Mouse (Mus musculus): Measurements from ENCODE around the gene Ell. TPM values are rescaled to one million over a fixed set of nuclear protein-coding genes. Genes with fewer than 3 reads are reported as not detected.

Ell gene
- total RNA-seq, 1 experiment from 2014 or later, result 40.6 TPM

DNA sequence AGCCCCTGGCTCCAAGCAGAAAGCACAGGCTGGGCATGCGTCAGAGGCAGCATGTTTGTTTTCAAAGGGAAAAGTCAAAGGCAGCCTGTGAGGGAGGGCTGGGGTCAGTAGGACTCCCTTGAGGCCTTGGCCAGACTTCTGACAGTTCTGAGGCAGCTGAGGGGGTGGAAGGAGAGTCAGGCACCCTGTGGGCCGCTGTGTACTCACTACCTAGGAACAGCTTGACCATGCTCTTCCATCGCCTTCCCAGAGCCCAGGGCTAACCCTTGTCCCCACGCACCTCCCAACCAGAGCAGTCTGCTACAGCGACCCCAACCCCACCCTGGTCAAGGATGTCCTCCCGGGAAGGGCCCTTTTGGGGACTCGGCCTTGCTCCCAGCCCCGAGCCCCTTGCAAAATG is 53.9 kb downstream of the Ell start:
- ATAC-seq (ENCODE audit: extremely low read depth, insufficient number of reproducible peaks, low FRiP score, poor library complexity, severe bottlenecking), result no peak

- ATAC-seq (ENCODE audit: extremely low read depth, insufficient number of reproducible peaks, low FRiP score, poor library complexity, severe bottlenecking), result peak; percentile 84
Observed at GRCm38 (mm10) chr8:70593961-70594609, 54.8 kb downstream of the Ell start, which contains the start of gene Isyna1. Gene Isyna1, plus strand, starts transcription at chr8:70594373.

DNA sequence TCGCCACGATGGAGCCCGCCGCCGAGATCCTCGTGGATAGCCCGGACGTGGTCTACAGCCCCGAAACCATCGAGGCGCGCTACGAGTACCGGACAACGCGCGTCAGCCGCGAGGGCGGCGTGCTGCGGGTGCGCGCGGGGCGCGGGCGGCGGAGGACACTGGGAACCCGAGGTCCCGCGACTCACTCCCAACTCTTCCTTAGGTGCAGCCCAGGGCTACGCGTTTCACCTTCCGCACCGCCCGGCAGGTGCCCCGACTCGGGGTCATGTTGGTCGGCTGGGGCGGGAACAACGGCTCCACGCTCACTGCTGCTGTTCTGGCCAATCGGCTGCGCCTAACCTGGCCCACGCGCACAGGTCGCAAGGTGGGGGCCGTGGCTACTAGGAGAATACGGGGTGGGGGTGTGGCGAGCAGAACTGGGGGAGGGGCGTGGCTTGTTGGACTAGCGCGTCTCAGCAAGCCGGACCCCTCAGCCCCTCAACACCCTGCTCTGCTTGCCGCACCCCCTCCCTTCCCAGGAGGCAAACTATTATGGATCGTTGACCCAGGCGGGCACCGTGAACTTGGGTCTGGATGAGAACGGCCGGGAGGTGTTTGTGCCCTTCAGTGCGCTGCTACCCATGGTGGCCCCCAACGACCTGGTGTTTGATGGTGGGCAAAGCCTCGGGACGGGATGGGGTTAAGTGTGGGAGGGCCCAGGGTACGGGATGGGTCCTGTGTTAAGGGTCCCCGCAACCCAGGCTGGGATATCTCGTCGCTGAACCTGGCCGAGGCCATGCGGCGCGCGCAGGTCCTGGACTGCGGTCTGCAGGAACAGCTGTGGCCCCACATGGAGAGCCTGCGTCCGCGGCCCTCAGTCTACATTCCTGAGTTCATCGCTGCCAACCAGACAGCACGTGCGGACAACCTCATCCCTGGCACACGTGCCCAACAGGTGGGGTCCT is 55.6 kb downstream of the Ell start:
- ATAC-seq (ENCODE audit: extremely low read depth, insufficient number of reproducible peaks, low FRiP score, poor library complexity, severe bottlenecking), result peak; percentile 17; the same call in 1 of the 2 replicates

DNA sequence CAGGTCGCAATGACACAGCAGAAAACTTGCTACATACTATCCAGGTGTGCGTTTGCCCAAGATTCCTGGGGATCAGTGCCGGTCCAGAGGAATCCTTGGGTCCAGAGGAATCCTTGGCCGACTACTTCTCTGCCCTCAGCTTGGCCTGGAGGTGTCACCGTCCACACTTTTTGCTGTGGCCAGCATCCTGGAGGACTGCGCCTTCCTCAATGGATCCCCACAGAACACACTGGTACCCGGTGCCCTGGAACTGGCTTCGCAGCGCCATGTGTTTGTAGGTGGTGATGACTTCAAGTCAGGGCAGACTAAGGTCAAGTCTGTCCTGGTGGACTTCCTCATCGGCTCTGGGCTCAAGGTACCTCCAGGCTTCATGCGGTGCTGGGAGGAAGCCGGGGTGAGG is 56.6 kb downstream of the Ell start:
- no peak for ATAC-seq (ENCODE audit: extremely low read depth, insufficient number of reproducible peaks, low FRiP score, poor library complexity, severe bottlenecking)

GRCm38 (mm10) chr8:70596216-70596615 is 57.0 kb downstream of the Ell start:
- ATAC-seq (ENCODE audit: extremely low read depth, insufficient number of reproducible peaks, low FRiP score, poor library complexity, severe bottlenecking), result no peak

- no peak for ATAC-seq (ENCODE audit: extremely low read depth, insufficient number of reproducible peaks, low FRiP score, poor library complexity, severe bottlenecking)
Observed at GRCm38 (mm10) chr8:70596775-70597416, 57.6 kb downstream of the Ell start.

GRCm38 (mm10) chr8:70597417-70598272 is 58.4 kb downstream of the Ell start:
- ATAC-seq (ENCODE audit: extremely low read depth, insufficient number of reproducible peaks, low FRiP score, poor library complexity, severe bottlenecking), result no peak

GRCm38 (mm10) chr8:70598283-70598682 is 59.0 kb downstream of the Ell start:
- ATAC-seq (ENCODE audit: extremely low read depth, insufficient number of reproducible peaks, low FRiP score, poor library complexity, severe bottlenecking), result no peak

DNA sequence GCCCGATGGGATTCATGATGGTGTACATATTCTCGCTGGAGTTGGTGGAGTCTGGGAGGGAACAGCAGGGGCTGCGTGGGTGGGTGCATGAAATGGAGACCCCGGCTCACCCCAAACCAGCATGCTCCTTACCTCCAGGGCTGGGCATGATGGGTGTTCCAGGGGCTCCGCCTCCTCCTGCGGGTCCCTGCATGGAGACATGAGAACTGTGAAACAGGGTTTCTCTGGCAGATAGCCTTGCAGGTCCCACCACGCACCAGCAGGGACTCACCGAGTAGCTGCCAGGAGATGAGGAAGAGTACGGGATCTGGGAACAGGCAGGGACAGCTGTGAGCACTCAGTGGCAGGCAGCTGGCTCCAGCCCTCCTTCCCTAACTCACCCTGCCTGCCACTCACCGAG is 59.5 kb downstream of the Ell start:
- no peak for ATAC-seq (ENCODE audit: extremely low read depth, insufficient number of reproducible peaks, low FRiP score, poor library complexity, severe bottlenecking)

- ATAC-seq (ENCODE audit: extremely low read depth, insufficient number of reproducible peaks, low FRiP score, poor library complexity, severe bottlenecking), result no peak
Observed at GRCm38 (mm10) chr8:70599507-70600290, 60.4 kb downstream of the Ell start.

GRCm38 (mm10) chr8:70600473-70601270 is 61.4 kb downstream of the Ell start:
- no peak for ATAC-seq (ENCODE audit: extremely low read depth, insufficient number of reproducible peaks, low FRiP score, poor library complexity, severe bottlenecking)

GRCm38 (mm10) chr8:70601271-70601649 is 62.0 kb downstream of the Ell start:
- peak; percentile 63 for ATAC-seq (ENCODE audit: extremely low read depth, insufficient number of reproducible peaks, low FRiP score, poor library complexity, severe bottlenecking)

DNA sequence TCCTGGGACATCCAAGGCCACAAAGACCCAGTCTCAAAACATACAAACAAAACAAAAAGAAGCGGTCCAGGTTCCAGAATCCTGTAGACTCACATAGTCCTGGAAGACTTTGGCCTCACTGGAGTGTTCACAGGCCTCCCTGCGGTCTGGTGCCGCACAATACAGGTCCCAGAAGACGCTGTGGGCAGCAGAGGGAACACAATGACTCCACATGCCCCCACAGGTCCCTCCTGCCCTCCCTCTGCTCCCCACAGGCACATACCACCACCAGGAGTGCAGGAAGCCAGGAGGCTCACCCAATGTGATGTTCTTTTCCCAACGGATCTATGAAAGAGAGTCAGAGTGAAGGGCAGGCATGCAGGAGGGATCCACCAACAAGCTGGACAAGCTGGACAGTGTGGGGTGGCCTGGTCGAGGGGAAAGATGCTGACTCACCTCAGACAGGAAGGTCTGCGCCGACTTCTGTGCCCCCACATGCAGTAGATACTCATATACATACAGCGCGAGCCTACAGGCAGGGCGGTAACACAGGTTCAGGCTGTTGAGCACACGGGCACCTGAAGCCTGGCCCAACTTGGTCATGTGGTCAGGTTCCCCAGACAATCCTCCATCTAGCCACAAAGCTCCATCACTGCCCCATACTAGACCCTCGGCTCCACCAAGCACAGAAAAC is 63.0 kb downstream of the Ell start:
- ATAC-seq (ENCODE audit: extremely low read depth, insufficient number of reproducible peaks, low FRiP score, poor library complexity, severe bottlenecking), result no peak

DNA sequence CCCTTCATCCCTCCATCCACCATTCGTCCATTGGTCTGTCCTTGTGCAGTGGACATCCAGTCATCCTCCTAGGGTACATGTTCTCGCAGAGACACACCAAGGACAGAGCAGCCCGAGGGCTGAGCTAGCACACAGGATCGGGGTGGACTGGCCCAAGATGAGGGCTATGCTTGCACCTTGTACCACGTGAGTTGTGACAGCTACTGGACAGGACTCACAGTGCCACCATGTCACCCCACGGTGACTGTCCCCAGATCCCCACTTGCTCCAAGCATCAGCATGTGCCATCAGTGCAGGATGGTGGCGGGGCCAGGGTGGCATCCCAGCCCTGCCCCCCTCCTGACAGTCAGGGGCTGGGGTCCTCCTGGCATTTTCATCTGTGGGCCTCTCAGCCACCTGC is 65.3 kb downstream of the Ell start:
- no peak for ATAC-seq (ENCODE audit: extremely low read depth, insufficient number of reproducible peaks, low FRiP score, poor library complexity, severe bottlenecking)

DNA sequence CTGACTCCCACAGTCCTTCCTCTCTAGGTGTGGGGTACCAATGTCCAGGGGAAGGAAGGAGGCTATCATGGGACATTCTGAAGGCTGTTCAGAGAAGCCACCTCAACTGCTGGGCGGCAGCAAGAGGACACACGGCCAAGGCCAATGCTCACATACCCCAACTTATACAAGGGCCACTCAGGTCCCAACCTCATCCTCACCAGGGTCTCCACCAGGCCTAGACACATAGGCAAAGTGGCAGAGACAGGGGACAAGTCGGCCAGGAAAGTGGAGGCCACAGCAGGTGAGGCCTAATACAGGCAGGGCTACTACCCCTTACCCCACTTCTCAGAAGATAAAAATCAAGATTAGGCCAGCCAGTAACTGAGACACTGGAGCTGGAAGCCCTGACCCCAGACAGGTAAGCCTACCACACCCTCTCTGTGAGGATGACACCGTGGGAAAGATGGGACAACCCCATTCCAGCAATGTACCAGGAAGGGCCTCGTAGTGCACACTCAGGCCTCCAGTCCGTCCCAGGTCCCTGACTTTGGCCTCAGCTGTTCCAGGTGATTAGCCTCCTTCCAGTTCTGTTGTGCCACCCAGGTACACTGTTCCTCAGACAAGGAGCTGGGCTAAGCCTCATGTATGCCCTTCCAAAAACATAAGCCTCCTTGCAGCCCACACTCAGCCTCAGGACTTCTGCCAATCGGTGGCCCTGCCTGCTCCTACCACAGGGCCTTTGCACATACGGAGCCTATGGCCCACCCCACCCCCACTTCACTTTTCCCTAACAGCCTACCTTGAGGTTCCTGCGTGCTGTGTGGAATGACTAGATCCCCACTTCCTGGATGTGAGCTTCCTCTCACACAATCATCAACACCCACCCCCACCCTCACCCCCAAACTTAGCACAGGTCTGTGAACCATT is 66.9 kb downstream of the Ell start:
- ATAC-seq (ENCODE audit: extremely low read depth, insufficient number of reproducible peaks, low FRiP score, poor library complexity, severe bottlenecking), result no peak

Measured in neutrophil, adult 5-6 weeks (primary cell).